Mouse (Mus musculus) heart, postnatal 14 days (tissue): Measurements from ENCODE around the gene Pm20d1. TPM values are rescaled to one million over a fixed set of nuclear protein-coding genes. Genes with fewer than 3 reads are reported as not detected.
"Not testable (repeated sequence)": the region's sequence is repeated elsewhere in the genome, so short reads cannot be mapped to it uniquely, and the experiment has no call there.

Source experiments
- DNase-seq, 2 experiments: peaks; one replicate each; pipeline ENCODE4 v3.0.0; 2021 to 2022
- intact Hi-C: fragments of 180-260 bp; cut with DNase I; formaldehyde crosslinking; loops from one replicate; pipeline ENCODE4 v1.15.1; 2025
- total RNA-seq, 2 experiments: library from RNA; stranded (reverse); gene quantifications; 2 replicates each; pipeline ENCODE4 v1.2.3; 2021

The Pm20d1 gene
- total RNA-seq, 2 experiments from 2014 or later = 4.4 TPM

- DNase-seq = peak; percentile 41 to 76
- intact Hi-C loops = no loop called here
Observed at GRCm38 (mm10) chr1:131770656-131771055, 26.5 kb upstream of the Pm20d1 start.

DNA sequence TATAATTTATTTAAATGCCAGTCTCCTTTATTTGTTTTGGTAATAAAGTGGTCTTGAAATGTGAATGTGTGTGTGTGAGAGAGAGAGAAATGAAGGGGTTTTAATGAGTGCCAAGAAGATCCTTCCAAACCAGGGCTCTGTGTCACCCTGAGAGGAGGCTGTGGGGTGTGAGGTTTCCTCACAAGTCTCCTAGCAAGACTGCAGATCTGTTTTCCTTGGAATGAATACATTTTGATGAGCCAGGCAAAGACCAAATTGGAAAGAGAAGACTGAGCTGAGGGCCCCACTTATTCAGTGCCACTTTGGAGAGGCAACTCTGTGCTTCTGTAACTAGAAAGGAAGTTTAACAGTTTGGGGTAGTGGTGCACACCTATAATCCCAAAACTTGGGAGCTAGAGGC is 25.7 kb upstream of the Pm20d1 start:
- intact Hi-C loops = no loop called here
- no peak for DNase-seq

- DNase-seq = no peak
- intact Hi-C loops = no loop called here
Observed at GRCm38 (mm10) chr1:131794591-131794990, 2.6 kb upstream of the Pm20d1 start.

GRCm38 (mm10) chr1:131795171-131795570 is 2.0 kb upstream of the Pm20d1 start:
- no peak for DNase-seq
- intact Hi-C loops = no loop called here

- DNase-seq = no peak
- intact Hi-C loops = no loop called here
Observed at GRCm38 (mm10) chr1:131800001-131800400, 2.8 kb downstream of the Pm20d1 start.

DNA sequence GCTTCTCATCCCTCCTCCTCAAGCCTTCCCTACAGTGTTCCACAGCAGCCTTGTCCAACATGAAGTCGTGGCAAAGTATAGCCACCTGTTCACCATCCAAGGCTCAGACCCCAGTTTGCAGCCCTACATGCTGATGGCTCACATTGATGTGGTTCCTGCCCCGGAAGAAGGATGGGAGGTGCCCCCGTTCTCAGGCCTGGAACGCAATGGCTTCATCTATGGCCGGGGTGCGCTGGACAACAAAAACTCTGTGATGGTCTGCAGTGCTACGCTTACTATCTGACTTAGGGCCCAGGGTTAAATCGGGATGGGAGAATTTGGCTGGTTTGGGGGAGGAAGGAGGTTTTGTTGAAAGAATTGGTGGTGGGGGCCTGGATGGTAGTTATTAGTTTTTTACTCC is 3.9 kb downstream of the Pm20d1 start:
- DNase-seq = no peak
- intact Hi-C loops = no loop called here

- peak; percentile 18 to 45 for DNase-seq
- intact Hi-C loops = no loop called here
Observed at GRCm38 (mm10) chr1:131802652-131803051, 5.5 kb downstream of the Pm20d1 start.

DNA sequence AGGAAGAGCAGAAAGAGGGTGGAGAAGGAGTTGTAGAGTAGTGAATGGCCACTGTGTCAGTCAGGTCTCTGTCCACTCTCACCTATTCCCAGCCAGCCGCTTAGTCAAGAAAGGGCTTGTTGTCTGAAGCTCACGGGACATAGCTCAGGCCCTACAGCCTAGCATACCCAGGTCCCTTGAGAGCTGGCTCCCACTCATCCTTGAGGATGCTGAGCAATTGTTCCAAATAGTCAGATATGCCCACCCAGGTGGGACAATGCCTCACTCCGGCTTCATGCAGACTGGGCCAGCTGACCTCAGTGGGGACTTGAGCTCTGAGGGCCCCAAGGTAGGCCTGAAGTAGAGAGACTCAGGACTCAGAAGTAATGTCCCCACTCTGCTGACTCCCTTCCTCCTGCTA is 7.0 kb downstream of the Pm20d1 start:
- DNase-seq = no peak
- intact Hi-C loops = no loop called here

DNA sequence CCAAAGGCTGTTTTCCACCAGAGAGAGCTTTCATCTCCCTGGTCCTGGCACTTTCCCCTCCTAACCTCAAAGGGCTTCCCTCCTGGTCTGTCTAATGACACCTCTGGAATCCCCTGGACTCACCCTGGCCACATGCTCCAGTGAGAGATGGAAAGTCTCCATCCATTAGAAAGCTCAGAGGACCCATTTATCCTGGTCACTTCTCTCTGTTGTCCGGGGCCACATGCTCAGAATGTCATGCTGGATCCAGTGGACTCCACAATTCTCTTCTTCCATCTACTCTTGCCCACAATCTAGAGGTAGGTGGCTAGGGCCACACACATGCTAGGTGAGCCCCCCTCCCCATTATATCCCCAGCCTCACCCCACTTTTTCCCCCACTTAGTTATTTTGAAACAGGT is 11.8 kb downstream of the Pm20d1 start:
- intact Hi-C loops = no loop called here
- DNase-seq = no peak

DNA sequence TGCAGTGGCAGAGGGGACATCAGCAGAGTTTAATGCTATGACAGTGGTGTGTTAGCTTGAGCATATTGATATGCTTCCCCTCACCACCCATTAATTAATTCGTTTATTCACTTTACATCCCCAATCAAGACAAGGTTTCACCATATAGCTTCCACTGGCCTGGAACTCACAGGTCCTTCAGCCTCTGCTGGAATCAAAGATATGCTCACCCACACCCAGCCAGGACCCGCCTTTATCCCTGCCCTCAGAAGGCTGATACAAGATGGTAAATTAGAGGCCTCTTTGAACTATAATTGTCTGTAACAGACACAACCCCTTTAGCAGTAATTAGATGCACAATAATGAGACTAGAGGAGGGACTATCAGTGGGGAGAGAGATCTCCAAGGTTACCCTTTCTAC is 12.5 kb downstream of the Pm20d1 start:
- intact Hi-C loops = no loop called here

GRCm38 (mm10) chr1:131811393-131811792 is 14.2 kb downstream of the Pm20d1 start:
- intact Hi-C loops = no loop called here
- DNase-seq = no peak

More for the DNA sequence above, 12.5 kb downstream of the Pm20d1 start:
- DNase-seq = no peak

DNA sequence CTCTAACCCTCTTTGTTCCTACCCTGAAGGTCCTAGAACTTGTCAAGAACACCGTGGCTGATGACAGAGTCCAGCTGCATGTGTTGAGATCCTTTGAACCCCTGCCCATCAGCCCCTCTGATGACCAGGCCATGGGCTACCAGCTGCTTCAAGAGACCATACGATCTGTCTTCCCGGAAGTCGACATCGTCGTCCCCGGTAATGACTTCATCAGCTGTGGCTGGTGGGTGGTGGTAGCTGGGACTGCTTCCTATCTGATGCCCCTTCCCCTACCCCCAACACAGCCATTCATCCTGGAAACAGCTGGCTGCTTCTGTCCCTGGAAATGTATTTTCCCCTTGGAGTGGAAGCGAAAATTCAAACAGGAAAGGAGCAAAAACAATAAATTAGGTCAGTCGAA is 14.8 kb downstream of the Pm20d1 start:
- no peak for DNase-seq
- intact Hi-C loops = no loop called here

DNA sequence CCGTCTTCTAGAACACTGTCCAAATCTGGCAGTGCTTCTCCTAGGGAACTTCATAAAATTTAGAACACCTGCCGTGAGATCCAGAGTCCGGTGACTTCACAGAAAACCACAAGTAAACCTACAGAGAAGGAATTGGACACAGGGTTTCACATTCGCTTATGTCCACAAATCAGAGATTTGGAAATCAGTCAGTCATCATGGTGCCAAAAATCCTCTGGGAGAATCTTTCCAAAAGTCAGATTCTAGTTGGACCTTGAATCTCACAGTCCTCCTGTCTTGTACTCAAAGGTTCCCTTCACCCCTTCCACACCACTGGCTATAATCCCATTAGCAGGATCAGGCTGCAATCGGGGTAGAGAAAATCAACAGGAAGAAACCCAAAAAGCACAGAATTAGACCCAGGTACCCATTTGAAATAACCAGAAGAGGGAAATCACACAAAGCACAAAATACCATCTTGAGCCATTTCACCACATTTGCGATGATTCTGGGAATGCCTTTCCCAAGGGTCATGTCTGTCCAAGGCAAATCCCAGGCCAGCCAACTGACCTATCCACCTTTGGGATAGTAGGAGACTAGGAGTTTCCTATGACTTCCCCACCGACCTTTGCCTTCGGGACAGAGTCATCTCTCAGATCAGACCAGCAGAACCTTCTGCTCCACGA is 15.6 kb downstream of the Pm20d1 start:
- no peak for DNase-seq
- intact Hi-C loops = no loop called here

DNA sequence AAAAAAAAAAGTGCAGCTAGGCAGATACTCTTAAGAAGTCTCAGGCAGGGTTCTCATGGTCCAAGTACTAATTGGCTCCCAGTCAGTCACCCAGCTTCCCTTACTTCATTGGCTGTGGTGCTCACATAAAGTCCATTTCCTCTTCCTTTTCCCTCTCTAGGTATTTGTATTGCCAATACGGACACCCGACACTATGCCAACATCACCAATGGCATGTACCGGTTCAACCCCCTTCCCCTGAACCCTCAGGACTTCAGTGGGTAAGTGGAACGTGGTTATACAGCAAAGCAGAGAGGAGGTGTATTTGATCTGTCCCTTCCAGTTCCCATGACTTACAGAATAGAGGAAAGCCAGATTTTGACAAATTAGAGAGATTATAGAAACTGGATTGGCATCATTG is 16.6 kb downstream of the Pm20d1 start:
- intact Hi-C loops = no loop called here
- DNase-seq = no peak

GRCm38 (mm10) chr1:131814191-131814590 is 17.0 kb downstream of the Pm20d1 start:
- intact Hi-C loops = no loop called here
- no peak for DNase-seq

GRCm38 (mm10) chr1:131816886-131817285 is 19.7 kb downstream of the Pm20d1 start:
- no peak for DNase-seq
- intact Hi-C loops = no loop called here

GRCm38 (mm10) chr1:131820353-131820752 is 23.2 kb downstream of the Pm20d1 start:
- intact Hi-C loops = not testable (repeated sequence)

GRCm38 (mm10) chr1:131820887-131821328 is 23.7 kb downstream of the Pm20d1 start:
- no peak for DNase-seq
- intact Hi-C loops = no loop called here

More at GRCm38 (mm10) chr1:131820353-131820752, 23.2 kb downstream of the Pm20d1 start:
- DNase-seq = not testable (repeated sequence)

- intact Hi-C loops = no loop called here
- DNase-seq = no peak
Observed at GRCm38 (mm10) chr1:131822292-131822691, 25.1 kb downstream of the Pm20d1 start.

DNA sequence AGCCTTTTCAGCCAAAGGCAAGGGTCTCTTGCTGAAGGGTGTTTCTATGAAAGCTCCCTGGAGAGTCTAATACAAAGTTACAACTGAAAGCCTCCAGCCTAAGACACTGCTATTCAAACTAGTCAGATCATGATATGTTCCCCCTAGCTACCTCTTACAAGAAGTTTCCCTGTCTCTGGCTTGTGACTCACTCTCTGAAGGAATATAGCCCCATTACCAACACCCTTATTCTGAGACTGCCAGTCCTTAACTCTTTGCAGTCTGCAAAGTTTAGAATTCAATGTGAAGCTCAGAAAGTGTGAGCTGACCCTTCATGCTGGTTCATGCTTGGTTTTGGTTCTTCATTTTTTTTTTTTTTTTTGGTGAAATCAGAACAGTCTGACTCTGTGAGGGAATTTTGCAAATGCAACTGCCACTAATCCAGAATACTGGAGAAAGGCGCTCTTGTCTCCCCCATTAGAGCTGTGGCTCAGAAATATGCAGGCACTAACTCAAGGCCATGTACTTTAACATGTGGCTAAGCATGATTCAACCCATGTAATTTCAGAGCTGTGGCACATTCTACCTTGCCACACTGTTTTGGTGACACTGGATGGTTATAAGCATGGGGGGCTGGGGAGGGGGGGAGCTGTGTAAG is 25.8 kb downstream of the Pm20d1 start:
- intact Hi-C loops = no loop called here
- no peak for DNase-seq

GRCm38 (mm10) chr1:131823563-131823962 is 26.4 kb downstream of the Pm20d1 start:
- intact Hi-C loops = no loop called here
- DNase-seq = no peak

DNA sequence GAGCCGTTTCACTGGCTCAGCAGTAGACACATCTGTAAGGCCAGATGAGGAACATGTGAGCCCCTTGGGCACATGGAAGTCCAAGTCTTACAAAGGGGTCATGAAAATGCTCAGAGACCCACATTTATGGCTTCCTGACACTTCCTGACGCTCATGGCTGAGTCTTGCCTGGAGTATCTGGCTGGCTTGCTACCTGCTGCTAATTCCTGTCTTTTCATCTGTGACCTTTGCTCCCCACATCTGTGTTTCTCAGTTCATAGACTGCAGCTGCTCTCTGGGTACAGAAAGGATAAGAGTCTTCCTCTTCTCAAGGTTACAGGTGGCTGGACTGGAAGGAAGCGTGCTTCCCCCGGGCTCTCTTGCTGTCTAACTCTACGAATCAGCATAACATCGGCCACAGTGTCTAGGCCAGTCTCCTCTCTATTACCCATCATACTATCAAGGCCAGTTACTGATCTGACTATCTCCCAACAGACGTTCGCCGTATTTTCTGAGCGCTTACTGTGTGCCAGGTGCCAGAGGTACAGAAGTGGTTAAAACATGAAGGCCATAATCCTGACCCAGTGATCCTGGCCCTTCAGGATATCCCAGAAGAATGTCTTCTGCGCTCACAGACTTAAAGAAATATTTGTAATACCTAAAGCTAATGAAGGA is 27.5 kb downstream of the Pm20d1 start:
- intact Hi-C loops = loop anchor here (5.0 kb wide), 1 partner anchor 43 kb away; the partner anchor contains the start of gene Rab29
- no peak for DNase-seq
